17 mouse cellular contexts compared by ENCODE assay signal in the genomic region with DNA sequence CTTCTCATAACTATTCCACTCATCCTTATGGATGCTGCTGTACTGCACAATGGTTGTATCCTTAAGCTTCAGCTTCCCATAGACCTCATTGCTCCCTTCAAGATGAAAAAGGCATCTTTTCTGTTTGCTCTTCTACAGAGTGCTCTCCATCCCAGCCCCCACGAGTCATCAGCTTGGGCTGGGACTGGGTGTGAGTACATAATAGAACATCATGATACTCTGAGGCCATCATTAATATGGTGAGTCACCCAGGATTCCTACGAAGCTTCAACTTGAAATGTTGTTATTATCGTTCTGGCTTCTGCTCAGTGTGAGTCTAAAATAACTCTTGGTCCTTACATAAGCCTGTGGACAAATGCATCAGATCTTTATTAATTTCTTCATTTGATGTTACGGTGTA.
DNase-seq lines count a peak whose midpoint lies in the region; TF ChIP-seq lines count a peak whose summit lies in the region.
"Had no signal": no experiment of that assay in that cellular context is flagged by ENCODE, and none has a peak within 500 bp of the region (broad histone marks: within the 10 kb centered on the region; RNA-seq: fewer than 3 reads in every experiment).

No protein-coding gene starts in this region.

- 24% methylated on average over 4 of the region's 4 CpGs for WGBS in olfactory bulb, adult 2 months
- 89% methylated on average over 4 of the region's 4 CpGs for WGBS in embryonic facial prominence, embryonic 10.5 days

- peak; percentile 3 for DNase-seq in gastrocnemius, adult 18-20 months (ENCODE audit: low spot score)
- DNase-seq in gastrocnemius, postnatal 36 days, result no peak
- DNase-seq in left cerebral cortex, adult 11 months (ENCODE audit: low spot score), result peak; percentile 7
- no peak for DNase-seq in left cerebral cortex, postnatal 36 days (ENCODE audit: low spot score in 2 of 2)
- no peak for DNase-seq in embryonic facial prominence, embryonic 10.5 days (ENCODE audit: low spot score)
- DNase-seq: cerebellum, adult 11-12 months; cerebellum, postnatal 25 days; gastrocnemius, postnatal 14 days; heart, postnatal 10 days; heart, postnatal 4 days had no signal

- intact Hi-C loops in gastrocnemius, postnatal 36 days (cut with DNase I), result loop anchor here (10.0 kb wide), 1 partner anchor 358 kb away; no protein-coding TSS in a partner anchor
- intact Hi-C loops in left cerebral cortex, postnatal 36 days (cut with DNase I), result no loop called here

- TF ChIP-seq POLR2A in olfactory bulb, adult 2 months (IDR thresholded peaks at IDR 0.05; ENCODE audit: insufficient read depth, low read depth, low read length), result no peak

- no peaks in the 10 kb centered on the region for H3K36me3 ChIP-seq in embryonic facial prominence, embryonic 10.5 days (replicated peaks)
- H3K36me3 ChIP-seq: embryonic facial prominence, embryonic 13.5 days; forebrain, embryonic 12.5 days; heart, embryonic 10.5 days; hindbrain, embryonic 13.5 days; intestine, embryonic 15.5 days had no signal

- H3K27ac ChIP-seq in olfactory bulb, adult 2 months (ENCODE audit: insufficient read depth, low read depth, low read length), result peak overlapping the region; percentile 96; the same call in 1 of the 2 replicates
- no peak overlapping the region for H3K27ac ChIP-seq in embryonic facial prominence, embryonic 10.5 days (replicated peaks)
- H3K27ac ChIP-seq: embryonic facial prominence, embryonic 13.5 days; forebrain, embryonic 12.5 days; heart, embryonic 10.5 days; hindbrain, embryonic 13.5 days; hindbrain, postnatal 0 days; intestine, embryonic 15.5 days had no signal

- H3K27me3 ChIP-seq in embryonic facial prominence, embryonic 10.5 days (replicated peaks; ENCODE audit: low read depth, poor library complexity, severe bottlenecking), result no peaks in the 10 kb centered on the region
- H3K27me3 ChIP-seq: embryonic facial prominence, embryonic 13.5 days; forebrain, embryonic 12.5 days; hindbrain, embryonic 13.5 days; intestine, embryonic 15.5 days had no signal

- no peaks in the 10 kb centered on the region for H3K4me1 ChIP-seq in olfactory bulb, adult 2 months (ENCODE audit: control insufficient read depth, insufficient read depth, low read length)
- H3K4me1 ChIP-seq in embryonic facial prominence, embryonic 10.5 days, result no peaks in the 10 kb centered on the region
- H3K4me1 ChIP-seq: embryonic facial prominence, embryonic 13.5 days; forebrain, embryonic 12.5 days; heart, embryonic 10.5 days; hindbrain, embryonic 13.5 days; intestine, embryonic 15.5 days had no signal

- H3K9me3 ChIP-seq in embryonic facial prominence, embryonic 10.5 days, result no peaks in the 10 kb centered on the region
- H3K9me3 ChIP-seq: embryonic facial prominence, embryonic 13.5 days; forebrain, embryonic 12.5 days; heart, embryonic 10.5 days; hindbrain, embryonic 13.5 days; intestine, embryonic 15.5 days had no signal

- no peak overlapping the region for H3K4me3 ChIP-seq in olfactory bulb, adult 2 months (ENCODE audit: insufficient read depth, low read depth, low read length)
- no peak overlapping the region for H3K4me3 ChIP-seq in embryonic facial prominence, embryonic 10.5 days
- H3K4me3 ChIP-seq: embryonic facial prominence, embryonic 13.5 days; forebrain, embryonic 12.5 days; heart, embryonic 10.5 days; hindbrain, embryonic 13.5 days; intestine, embryonic 15.5 days had no signal

- TF ChIP-seq CTCF in olfactory bulb, adult 2 months (IDR thresholded peaks at IDR 0.05; ENCODE audit: insufficient read depth, low read depth, low read length), result no peak

Comparison
In these comparisons a context has a peak if more than half of its experiments do, and no peak if none do; other contexts are left out.
1. DNase-seq: peak in gastrocnemius, adult 18-20 months (single experiment) and left cerebral cortex, adult 11 months (single experiment); none in gastrocnemius, postnatal 36 days (0 of 2), left cerebral cortex, postnatal 36 days (0 of 2) and embryonic facial prominence, embryonic 10.5 days (single experiment).